Mouse (Mus musculus): ENCODE measurements at regions not wholly inside any gene's neighbourhood (a gene's known extent, or its start where the extent isn't known, plus 50 kb on each side); places are given as distances from the start of the nearest gene placed in this dataset.
A peak's percentile ranks its signal among the peaks of the same experiment; 100 is the strongest.

- DNase-seq (ENCODE audit: extremely low spot score, low read depth, low spot score), result peak; percentile 26
Observed at GRCm38 (mm10) chr16:8117543-8118167, 307.3 kb downstream of the Tmem114 start.

DNA sequence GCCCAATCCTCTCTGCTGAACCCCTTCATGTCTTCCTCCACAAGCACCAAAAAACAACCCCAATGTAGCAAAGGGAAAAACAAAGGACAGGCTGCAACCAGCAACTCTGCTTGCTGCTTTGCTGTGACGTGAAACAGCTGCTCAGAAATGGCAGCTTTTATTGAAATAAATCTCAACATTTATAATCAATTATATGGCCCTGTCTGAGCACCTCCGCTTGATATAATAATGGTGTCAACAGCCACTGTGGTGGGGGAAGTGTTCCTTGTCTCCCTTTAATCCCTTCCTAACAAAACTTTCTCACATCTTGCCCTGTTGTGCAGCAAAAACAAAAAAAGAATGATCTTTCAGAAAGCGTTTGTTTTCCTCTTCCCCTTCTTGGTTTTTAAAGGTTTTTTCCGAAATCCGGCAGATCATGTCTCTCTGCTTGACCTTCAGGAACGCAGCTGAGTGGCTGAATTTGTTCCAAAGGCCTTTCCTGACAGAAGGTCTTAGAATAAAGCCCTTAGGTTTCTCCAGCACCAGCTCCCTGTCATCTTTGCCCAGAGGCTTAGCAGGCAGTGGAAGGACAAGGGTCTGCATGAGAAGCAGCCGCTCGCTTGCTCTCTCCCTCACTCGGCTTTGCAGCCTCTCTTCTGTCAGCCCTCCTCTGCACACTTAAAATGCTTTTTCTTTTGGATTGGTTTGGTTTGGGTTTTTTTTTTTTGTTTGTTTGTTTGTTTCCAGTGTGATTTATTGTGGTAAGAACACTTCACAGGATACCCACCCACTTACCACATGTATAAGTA lies 313.4 kb downstream of the Tmem114 start:
- no peak for DNase-seq (ENCODE audit: extremely low spot score, low read depth, low spot score)

- no peak for DNase-seq (ENCODE audit: extremely low spot score, low read depth, low spot score)
Observed at GRCm38 (mm10) chr16:8108141-8109122, 316.5 kb downstream of the Tmem114 start.

DNA sequence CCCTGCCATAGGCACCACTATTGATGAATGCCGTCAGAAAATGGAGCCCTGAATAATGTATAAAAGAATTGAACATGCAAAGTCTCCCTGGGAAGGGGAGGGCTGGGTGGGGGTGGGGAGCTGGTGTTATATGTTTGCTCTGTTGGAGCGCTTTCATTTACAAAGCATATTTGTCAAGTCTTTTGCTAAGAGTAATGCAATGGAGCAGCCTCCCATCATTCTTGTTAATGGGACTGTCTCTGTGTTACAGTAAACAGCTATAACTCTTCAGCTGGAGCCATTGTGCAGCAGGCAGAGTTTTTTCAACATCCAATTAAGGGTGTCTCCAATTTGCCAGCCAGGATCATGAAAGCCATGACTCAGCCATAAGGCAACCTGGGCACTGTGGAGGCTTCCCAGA lies 345.9 kb downstream of the Tmem114 start:
- DNase-seq (ENCODE audit: extremely low spot score, low read depth, low spot score), result no peak

DNA sequence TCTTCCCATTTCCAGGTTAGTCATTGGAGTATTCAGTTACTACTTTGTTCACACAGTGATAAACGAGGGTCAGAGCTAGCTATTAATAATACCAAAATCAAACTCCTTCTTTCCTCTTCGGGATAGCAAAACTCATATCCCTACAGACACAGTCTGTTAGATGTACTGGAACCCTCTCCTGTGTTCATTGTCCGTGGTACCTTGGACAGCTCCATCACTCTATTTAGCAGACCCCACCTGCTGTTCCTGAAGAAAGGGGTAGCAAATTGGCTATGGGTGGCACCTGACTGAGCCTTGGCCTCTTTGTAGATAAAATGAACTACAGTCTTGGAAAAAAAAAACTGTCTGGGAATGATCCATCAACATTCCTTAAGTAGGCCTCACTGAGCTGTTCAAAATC lies 346.5 kb downstream of the Tmem114 start:
- DNase-seq (ENCODE audit: extremely low spot score, low read depth, low spot score), result no peak

- DNase-seq (ENCODE audit: extremely low spot score, low read depth, low spot score), result no peak
Observed at GRCm38 (mm10) chr16:8074729-8075128, 350.2 kb downstream of the Tmem114 start.

- no peak for DNase-seq (ENCODE audit: extremely low spot score, low read depth, low spot score)
Observed at GRCm38 (mm10) chr16:8053936-8054335, 371.0 kb downstream of the Tmem114 start.

- DNase-seq (ENCODE audit: extremely low spot score, low read depth, low spot score), result no peak
Observed at GRCm38 (mm10) chr16:8008966-8009365, 416.0 kb downstream of the Tmem114 start.

GRCm38 (mm10) chr16:8006631-8007030 lies 418.3 kb downstream of the Tmem114 start:
- no peak for DNase-seq (ENCODE audit: extremely low spot score, low read depth, low spot score)

GRCm38 (mm10) chr16:8002339-8003089 lies 422.4 kb downstream of the Tmem114 start:
- DNase-seq (ENCODE audit: extremely low spot score, low read depth, low spot score), result no peak

DNA sequence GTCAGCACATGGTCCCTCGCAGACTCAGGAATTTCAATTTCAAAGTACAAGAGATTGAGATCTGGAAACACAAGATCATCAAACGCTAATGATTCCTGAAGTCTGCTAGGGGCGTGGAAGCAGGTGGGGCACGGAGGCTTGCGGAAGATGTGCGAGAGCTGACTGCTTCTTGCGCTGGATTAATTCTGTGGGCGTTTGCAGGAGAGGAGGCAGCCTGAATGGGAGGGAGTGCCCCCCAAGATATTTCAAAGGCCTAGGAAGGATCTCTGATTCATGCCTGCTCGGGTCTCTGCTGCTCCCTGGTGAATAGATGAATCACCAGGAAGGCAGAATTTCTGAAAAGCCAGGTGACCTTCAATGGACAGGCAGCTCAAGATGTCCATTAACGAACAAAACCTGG lies 442.1 kb downstream of the Tmem114 start:
- DNase-seq (ENCODE audit: extremely low spot score, low read depth, low spot score), result no peak

DNA sequence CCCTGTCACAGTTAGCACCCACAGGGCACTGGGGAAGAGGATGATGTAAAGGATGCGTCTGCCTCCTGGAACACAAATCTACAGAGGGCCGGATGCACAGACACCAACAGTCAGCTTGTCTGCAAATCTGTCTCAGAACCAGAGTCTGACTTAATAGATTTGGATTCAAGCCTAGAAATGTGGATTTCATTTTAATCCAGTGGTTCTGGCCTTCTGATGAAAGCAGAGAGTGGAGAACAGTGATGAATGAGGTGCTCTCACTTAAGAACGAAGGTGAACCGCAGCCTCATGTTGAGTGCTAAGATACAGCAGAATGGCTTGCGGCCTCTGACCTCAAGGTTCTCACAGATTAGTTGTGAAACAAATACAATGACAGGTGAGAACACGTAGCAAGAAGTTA lies 446.5 kb downstream of the Tmem114 start:
- DNase-seq (ENCODE audit: extremely low spot score, low read depth, low spot score), result no peak

DNA sequence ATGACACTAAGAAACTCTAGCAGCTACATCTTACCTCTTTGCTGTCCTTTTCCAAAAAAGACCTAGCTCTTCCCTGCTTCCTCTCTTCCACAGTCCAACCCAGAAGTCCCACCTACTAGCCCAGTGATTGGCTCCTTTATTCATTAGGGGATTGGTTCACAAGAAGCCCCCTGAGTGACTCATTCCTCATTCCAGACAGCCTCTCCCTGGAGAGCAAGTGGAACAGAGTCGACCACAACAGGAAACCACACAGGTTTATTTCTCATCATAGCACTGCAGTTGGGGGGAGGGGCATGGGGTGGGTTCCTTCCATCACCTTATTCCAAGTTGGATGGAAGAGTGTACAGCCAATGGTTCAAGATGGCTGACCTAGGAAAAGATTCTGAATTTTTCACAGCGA lies 473.3 kb downstream of the Tmem114 start:
- no peak for DNase-seq (ENCODE audit: extremely low spot score, low read depth, low spot score)

DNA sequence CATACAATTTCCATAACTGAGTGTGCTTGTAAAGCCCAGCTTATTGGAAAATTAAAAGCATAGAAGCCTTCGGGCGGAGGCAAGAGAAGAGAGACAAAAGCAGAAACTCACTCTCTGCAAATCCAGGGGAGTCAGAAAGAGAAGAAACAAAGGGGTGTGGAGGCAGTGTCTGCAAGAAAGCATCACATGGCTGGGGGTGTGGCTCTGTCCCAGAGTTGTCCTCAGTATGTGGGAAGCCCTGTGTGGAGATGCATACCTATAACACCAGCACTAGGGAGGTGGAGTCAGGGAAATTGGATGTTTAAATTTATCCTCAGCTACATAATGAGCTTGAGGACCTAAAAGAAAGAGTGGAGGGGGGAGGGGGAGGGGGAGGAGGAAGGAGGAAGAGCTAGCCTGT lies 482.6 kb downstream of the Tmem114 start:
- no peak for DNase-seq (ENCODE audit: extremely low spot score, low read depth, low spot score)

GRCm38 (mm10) chr16:7937167-7937566 lies 487.8 kb downstream of the Tmem114 start:
- DNase-seq (ENCODE audit: extremely low spot score, low read depth, low spot score), result no peak

GRCm38 (mm10) chr16:7932322-7932721 lies 492.6 kb downstream of the Tmem114 start:
- no peak for DNase-seq (ENCODE audit: extremely low spot score, low read depth, low spot score)

DNA sequence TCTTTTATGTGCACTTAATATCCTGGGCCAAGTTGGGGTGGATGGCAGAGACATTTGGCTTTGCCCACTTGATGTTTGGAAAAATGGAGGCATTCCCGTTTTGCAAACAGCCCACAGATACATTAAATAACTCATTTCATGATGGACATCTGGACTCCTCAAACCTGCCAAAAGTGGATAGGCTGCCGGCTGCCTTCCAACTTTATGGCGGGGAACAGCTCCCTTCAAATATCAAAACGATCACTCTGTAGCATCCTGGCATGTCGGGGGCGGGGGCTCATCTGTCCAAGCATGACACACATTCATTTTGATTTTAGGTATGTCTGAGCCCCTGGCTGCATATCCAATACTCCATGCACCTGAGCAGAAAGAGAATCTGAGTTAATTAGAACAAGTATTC lies 493.3 kb downstream of the Tmem114 start:
- DNase-seq (ENCODE audit: extremely low spot score, low read depth, low spot score), result no peak

GRCm38 (mm10) chr16:7929112-7929511 lies 495.8 kb downstream of the Tmem114 start:
- no peak for DNase-seq (ENCODE audit: extremely low spot score, low read depth, low spot score)

GRCm38 (mm10) chr16:7928391-7928935 lies 496.5 kb downstream of the Tmem114 start:
- no peak for DNase-seq (ENCODE audit: extremely low spot score, low read depth, low spot score)

DNA sequence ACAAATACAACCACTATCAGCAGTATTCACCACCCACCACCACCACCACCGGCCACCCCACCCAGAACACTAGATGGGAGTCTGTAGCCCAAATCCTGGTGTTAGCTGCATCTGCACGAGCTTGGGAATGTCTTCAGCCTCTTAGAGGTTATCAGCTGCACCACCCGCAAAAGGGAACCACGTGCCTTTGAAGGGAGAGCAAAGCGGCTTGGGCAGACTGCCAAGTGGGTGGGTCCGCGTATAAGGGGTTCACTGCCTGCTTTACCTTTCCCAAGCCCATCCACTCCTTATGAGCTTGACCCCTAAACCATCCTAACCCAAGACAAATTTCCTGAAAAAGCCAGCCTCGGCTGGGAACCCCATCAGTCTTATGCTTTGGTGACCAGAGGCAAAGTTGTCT lies 497.2 kb downstream of the Tmem114 start:
- no peak for DNase-seq (ENCODE audit: extremely low spot score, low read depth, low spot score)
